Mouse (Mus musculus) left cerebral cortex, adult 18-20 months (tissue): Measurements from ENCODE around the gene Rin2. TPM values are rescaled to one million over a fixed set of nuclear protein-coding genes. Genes with fewer than 3 reads are reported as not detected.
A peak's percentile ranks its signal among the peaks of the same experiment; 100 is the strongest.

Experiments
- DNase-seq, 2 experiments: peaks; one replicate each; pipeline ENCODE4 v3.0.0; 2021 to 2022; ENCODE audit warnings: low spot score in 2 of 2, mixed read lengths in 1 of 2
- total RNA-seq, 2 experiments: library from RNA; stranded (reverse); gene quantifications; 2 replicates each; pipeline ENCODE4 v1.2.3; 2021

Rin2 gene
- total RNA-seq, 2 experiments from 2014 or later: 19.1 to 31.7 TPM

DNA sequence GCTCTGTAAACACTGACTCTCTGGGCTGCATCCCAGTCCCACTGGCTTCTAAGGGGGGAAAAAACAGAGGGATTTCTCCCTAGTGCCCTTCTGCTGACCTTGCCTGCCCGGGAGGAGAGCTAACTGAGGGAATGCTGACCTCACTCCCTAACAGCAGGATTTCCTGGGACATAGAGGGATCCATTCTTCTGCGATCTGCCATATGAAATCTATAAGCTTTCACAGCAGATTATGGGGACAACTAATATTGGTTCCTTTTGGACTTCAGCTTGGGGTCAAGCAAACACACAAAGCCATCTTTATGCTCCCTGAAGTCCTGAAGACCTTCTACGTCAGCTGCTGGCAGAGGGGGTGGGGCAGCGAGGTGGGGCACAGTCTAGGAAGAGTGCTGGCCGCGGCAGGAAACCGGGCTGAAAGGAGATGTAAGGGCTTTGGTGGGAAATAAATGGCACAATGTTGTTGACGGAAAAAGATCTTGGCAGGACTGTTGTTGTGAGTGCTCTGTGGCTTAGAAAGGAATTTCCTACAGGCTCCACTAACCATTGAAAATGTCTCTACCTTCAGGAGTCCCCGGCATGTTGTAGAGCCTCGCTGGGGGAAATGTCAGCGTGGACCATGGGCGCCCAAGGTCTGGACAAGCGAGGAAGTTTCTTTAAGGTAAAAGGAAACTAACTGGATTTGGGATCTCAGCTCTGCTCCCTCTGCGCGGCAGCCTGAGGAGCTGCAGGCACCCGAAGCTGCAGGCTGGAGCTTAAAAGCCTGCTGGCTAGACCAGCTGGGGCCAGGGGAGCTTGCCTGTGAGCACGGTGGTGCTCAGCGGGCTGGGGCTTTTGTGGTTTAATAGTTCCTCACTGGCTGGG, 111.0 kb downstream of the Rin2 start:
- DNase-seq: peak; percentile 17 to 18

DNA sequence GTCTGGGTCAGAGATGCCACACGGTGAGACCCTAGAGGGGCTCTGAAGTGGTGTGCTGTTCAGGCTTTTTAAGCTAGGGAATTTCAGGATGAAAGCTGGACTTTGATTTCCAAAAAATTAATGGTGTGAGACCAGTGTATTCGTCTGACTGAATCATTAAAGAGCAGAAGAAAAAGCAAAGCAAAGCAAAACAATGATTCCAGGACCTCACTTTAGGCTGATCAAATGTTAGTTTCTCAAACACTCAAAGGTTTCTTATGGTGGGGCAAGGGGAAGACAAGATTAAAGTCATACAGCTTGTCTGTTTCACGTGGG, 111.6 kb downstream of the Rin2 start:
- no peak for DNase-seq

DNA sequence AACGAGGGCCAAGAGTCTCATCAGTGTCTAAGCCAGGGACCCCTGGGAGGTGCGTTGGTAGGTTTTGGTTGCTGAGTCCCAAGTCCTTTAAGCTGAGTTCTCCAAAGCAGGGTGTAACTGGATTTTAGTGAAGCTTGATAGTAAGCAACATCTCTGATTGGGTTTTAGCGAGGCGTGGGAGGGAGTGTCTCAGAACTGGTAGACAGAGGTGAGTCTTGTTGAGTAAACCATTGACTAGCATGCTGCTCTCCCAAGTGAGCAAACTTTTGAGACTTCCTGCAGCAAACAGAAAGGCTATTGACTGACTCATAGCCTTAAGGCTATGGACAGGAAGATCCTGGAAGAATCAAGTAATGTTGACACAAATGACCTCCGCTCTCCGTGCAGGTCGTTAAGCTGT, 112.5 kb downstream of the Rin2 start:
- DNase-seq: no peak

DNA sequence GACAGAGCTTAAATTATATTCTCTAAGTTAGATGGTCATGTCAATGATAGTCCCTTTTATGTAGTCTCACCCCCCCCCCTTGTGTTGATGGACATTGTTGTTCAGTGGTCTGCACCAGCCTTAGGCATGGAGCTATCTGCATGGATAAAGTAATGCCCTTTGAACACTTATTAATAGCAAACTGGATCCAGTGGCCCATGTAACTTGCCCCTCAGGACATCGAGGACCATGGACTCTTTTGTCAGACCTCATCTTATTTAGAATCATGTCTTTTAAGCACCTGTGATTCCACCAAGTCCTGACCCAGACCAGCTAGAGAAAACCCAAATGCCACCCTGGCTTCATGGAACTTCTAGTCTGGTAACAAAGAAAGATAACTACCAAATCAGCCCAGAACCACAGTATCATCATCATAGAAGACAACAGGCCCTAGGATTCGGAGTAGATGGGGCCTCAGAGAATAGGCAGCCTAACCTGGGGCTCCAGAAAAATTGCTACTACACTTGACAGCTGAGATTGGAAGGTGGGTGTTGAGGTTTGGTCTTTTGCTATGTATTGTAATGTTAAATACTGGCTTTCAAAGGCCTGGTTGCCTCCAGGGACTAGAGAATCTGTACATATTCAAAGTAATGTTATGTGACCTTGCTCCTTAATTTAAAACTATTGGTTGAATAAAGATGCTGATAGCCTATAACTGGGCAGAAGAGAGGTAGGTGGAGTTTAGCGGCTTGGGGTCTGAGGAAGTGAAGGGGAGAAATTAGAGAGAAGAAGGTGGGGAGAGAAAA, 113.7 kb downstream of the Rin2 start:
- no peak for DNase-seq

DNA sequence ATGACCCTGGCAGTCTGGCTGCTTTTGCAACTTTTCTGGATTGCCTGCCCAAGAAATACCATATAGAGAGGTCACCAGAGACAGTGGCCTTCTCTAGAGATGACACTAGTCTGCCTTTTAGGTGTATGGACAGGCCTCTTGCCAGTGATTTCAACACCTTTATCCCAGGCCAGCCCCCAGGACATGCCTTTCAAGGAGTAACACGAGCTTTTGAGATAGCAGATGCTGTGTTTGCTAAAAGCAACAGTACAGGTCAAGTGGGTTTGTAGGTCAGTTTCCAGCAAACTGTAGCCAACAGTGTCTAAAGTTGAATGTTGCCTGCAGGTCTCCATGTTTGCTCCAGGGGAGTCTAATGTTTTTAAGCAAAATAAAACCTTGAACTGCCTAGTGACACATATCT, 118.7 kb downstream of the Rin2 start:
- no peak for DNase-seq

DNA sequence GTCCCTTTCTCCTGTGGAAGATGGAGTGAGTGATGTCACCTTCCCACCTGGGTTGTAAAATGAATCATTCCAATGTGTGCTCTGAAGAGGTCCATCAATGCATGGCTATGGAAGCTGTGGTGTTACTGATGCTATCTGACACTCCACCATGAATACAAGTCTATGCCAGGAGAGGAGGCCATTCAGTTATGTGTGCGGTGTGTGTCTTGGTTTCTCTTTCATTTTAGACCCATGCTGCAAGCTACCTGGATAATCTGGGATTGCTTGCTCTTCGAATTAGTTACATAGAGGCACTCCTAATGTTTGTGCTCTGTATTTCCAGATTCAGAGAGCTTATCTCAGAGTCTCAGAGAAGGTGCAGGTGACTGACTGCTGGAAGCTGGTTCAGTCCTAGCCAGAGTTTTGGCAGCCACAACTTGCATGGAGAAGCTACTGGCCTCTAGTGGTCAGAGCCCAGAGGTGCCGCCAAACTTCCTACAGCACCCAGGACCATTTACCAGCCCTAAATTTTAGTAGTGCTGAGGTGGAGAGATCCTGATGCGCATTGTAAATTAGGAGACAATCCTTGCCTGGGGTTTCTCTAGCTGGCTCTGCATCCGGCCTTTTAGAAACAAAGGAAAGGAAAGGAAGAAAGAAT, 119.4 kb downstream of the Rin2 start:
- DNase-seq: peak; percentile 69 to 70

DNA sequence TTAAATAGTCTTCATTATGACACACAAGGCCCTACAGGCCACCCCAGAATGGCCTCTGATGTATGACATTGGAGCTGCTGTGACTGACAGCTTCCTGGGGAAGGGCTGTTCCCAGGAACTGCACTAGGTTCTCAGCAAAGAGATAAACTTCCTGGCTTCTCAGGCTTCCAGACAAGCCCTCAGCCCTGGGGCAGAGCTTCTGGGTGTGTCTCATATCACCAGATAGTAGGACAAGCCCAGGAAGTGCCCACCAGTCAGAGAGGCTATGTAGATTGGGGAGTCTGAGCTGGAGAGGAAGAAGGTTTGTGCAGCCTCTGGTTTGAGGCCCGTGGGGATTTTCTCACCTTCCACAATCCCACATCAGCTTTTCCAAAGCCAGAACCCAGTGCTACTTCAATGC, 122.8 kb downstream of the Rin2 start:
- no peak for DNase-seq

DNA sequence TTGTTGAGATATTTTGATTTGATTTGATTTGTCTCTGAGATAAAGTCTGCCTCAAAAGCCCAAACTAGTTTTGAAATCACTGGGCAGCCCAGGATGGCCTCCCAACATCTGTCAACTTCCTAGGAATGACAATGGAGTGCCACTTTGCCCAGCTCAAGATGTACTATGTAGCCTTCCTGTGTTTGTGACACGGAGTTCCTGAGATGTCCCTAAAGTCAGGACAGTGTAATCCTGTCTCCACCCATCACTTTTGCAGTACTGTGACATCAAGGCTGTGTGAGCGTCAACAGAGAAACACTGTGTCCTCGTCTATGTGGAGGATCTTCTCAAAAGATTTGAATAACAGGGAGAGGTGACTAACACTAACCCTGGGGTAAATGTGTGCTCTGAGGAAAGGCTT, 123.9 kb downstream of the Rin2 start:
- no peak for DNase-seq

DNA sequence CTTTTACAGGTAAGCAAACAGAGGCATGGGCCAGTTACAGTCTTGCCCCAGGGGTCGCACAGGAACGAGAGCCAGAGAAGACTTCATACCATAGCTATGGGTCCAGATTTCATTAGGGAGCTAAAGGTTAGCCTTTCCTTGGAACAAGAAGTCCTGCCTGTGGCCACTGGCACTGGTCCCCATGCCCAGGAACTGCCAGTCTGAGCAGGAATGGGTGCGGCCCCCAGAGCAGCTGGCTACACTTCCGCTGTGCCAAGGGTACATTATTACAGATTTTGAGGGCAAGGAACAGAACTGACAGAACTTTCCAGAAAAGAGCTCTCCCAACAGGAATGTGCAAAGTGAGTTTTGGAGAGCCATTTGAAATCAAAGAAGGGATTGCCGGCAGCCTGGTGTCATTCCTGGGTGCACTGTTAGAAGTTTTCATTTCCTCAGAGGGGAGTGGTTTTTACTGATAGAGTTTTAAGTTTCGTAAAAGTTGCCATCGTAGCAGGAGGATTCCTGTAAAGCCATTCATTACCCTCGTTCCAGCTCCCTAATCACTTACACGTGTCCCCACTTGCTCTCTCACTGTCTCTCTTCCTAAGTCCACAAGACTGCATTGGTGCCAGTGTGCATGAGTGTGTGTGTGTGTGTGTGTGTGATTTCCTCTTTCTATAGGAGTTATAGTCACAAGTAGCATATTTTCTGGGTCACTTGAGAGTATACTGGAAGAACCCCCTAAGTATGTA, 126.5 kb downstream of the Rin2 start:
- DNase-seq: no peak

DNA sequence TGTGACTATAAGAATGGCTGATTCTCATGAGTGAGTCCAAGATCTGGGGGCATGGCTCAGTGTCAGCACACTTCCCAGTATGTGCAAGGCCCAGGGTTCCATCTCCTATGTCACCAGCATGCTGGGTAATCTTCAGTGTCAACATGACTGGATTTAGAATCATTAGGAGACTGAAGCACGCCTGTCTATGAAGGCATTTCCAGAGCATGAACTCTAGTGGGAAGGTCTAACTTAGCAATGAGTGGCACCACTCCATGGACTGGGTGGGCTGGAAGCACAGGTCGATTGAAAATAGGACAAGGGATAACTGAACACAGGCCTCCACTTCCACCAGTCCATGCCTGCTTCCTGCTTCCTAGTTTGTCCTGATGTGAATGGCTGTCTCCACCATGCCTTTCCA, 127.6 kb downstream of the Rin2 start:
- no peak for DNase-seq

DNA sequence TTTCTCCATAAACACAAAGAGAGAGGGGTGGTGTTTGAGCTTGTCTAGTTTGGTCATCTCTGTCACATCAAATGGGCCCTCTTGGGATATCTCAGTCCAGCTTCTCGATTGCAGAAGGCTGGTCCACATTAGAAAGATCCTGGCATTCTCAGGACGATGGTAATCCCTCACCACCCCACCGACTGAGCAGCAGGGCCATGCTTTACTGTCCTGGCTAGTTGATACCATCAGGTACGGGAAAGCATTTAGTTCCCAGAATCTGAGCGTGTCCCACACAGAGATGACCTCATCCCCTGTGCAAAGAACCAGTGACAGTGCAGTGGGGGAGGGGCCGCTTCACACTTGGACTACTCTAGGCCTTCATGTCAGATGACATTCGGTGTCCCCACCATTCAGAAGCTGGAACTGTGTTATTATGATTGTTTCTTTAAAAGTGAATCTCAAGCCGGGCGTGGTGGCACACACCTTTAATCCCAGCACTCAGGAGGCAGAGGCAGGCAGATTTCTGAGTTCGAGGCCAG, 128.9 kb downstream of the Rin2 start:
- DNase-seq: no peak

DNA sequence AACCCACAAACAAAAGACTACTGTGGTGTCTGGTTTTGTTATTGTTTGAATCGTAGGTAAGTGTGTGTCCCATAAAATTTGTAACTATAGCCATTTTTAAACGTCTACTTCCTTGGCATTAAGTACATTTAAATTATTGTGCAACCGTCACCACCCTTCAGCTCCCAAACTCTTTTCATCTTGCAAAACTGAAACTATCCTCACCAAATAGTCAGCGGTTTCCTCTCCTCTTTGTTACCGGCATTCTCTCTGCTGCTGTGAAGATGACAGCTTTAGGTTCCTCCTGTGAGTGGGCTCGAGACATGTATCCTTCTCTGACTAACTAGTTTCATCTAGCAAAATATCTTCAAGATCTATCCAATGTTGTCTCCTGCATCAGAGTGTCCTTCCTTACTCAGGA, 129.5 kb downstream of the Rin2 start:
- no peak for DNase-seq

DNA sequence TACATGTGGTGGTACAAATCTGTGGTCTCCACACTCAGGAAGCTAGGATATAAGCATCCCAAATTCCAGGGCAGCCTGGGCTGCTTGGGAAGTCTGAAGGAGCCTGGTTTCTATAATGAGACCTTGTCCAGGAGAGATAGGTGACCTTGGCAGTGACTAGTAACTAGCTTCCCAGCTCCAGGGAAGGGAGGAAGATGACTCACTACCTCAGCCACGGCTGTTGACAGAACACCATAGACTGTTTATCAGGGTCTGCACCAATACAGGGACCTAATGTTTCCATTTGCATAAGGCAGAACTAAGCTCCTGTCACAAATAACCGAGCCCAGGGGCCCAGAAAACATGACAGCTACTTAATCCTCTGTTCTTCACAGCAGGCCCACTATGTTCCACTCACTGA, 132.3 kb downstream of the Rin2 start:
- DNase-seq: no peak

DNA sequence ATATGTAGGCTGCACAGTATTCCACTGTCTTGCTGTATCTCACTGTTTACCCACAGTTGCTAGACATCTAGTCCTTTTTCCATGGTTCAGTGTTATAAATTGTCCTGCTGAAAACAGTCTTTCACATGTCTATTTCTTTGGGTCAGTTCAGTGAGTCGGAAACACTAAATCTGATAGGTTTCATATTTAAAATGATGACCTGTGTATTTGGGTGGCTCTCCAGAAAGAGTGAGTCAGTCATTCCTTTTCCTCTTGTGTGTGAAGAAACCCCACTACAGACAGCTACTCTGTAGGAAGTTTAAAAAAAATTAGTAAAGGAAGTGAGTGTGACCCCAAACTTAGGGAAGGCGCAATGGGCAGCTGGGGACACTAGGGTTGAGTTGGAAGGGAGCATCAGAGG, 133.2 kb downstream of the Rin2 start:
- no peak for DNase-seq

DNA sequence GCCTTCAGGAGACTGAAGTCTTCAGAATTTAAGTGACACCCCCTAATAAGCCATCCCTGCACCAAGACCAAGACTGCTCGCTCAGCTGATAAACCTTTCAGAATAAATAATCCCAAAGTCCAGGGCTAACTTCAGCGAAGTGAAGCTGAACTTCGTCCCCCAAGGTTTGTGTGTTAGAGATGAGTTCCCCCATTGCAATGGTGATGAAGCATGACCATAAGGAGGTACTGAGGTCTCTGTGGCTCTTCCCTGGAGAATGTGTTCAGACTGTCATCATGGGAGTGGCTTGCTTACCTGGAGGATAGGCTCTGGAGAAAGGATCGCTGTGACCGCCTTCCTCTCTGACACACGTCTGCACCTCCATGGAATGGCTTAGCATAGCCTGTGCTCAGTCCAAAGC, 133.7 kb downstream of the Rin2 start:
- DNase-seq: no peak

DNA sequence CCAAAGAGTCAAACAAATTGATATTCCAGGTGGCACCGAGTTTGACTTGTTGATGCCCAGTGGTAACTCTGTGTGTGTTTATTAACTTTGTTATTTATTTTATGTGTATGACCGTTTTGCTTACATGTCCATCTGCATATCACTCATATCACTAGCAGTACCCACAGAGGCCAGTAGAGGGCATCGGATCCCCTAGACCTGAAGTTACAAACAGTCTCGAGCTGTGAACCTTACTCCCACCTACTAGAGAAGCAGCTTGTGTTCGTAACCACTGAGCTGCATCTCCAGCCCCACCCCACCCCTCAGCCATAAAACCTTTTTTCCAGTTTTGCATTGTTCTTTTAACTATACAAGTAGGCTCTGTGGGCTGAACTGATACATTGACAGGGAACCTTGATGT, 135.7 kb downstream of the Rin2 start:
- DNase-seq: no peak

DNA sequence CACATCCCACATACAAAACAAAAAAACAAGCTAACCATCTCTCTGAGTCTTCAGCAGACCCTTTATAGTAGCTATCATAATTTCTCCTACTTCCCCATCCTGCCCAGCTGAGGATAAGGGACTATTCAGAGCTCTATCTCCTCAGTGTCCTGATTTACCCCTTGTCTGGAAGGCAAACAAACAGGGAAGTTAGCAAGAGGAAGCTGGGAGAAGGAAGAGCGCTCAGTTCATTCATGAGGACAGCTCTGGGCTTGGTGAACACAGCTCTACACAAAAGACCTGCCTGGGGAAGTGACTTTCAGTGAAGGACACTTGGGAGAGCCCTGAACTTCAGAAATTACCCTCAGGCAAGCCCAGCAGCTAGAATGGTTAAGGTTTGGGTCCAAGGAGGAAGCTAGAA, 137.8 kb downstream of the Rin2 start:
- no peak for DNase-seq

DNA sequence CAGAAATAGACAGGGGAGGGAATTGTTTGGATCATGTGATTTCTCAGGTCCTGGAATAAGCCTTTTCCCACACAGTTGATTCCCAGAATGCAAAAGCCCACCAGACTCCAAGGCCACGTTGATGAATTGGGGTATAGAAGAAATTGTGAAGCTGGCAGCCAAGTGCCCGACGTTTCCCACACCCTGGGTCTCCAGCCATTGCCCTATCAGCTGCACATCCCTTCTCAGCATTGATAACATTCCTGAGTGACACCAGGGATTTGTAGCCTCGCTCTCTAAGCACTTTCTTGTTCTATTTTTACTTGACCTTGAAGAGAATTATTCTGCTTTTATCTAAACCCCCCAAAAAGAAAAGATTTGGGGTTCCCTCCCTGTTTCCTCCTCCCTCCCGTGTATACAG, 142.2 kb downstream of the Rin2 start:
- no peak for DNase-seq

DNA sequence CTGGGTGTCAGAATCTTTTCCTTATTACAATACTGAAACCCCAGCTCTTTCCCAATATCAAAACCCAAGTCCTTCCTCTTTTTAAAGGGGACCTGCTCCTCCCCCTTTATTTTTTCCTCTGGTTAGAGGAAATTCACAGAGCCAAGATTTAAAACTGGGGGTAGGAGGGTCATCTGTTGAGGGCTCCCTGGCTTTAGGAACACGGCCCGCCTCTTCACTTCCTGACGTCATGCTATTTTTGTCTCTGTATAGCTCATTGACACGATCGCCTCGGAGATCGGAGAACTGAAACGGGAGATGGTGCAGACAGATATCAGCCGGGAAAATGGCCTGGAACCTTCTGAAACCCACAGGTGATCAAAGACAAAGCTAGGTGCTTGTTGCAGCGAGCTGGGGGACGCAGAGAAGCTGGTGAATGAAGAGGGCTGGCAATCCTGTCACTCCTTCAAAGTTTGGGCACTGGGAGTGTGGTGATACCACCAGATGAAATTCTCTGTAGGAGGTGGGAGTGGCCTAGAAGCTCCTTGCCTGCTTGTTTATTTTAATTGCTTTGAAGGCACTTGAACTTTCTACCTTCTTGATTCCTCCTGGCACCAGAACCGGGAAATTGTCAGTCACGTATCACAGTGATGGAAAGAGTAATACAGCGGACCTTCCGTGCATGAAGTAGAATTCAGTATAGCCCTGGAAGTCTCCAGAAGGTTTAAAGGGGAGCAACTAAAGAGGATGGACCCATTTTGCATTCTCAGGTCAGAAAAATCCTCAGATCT, 147.2 kb downstream of the Rin2 start:
- no peak for DNase-seq
